Mouse (Mus musculus) brain, embryonic 14.5 days (tissue): ENCODE data around the gene Ak1. TPM values are rescaled to one million over a fixed set of nuclear protein-coding genes. Genes with fewer than 3 reads are reported as not detected.

Experiments
- DNase-seq: peaks from one replicate; pipeline ENCODE4 v3.0.0-alpha.2; 2011; ENCODE audit warnings: low read depth
- CTCF ChIP-seq: fragments of 200-500 bp; IDR thresholded peaks from 2 replicates; pipeline ENCODE4 v1.5.1; 2012; ENCODE audit warnings: inconsistent platforms, mild to moderate bottlenecking, moderate library complexity, borderline replicate concordance; ENCODE audit not compliant: insufficient read depth, insufficient read length; ENCODE audit errors: extremely low read depth
- POLR2A ChIP-seq: fragments of 200-500 bp; IDR thresholded peaks from 2 replicates; pipeline ENCODE4 v1.6.1; 2012; ENCODE audit warnings: mild to moderate bottlenecking, inconsistent platforms, borderline replicate concordance; ENCODE audit not compliant: poor library complexity, insufficient read depth, insufficient read length, severe bottlenecking; ENCODE audit errors: extremely low read depth
- polyA plus RNA-seq: library from polyadenylated mRNA; depleted of rRNA; stranded (reverse); fragments of >200 nt; gene quantifications from 2 replicates; pipeline ENCODE4 v1.2.3, GENCODE M21; 2012

The Ak1 gene
- polyA plus RNA-seq, 1 experiment, result 41.5 TPM

DNA sequence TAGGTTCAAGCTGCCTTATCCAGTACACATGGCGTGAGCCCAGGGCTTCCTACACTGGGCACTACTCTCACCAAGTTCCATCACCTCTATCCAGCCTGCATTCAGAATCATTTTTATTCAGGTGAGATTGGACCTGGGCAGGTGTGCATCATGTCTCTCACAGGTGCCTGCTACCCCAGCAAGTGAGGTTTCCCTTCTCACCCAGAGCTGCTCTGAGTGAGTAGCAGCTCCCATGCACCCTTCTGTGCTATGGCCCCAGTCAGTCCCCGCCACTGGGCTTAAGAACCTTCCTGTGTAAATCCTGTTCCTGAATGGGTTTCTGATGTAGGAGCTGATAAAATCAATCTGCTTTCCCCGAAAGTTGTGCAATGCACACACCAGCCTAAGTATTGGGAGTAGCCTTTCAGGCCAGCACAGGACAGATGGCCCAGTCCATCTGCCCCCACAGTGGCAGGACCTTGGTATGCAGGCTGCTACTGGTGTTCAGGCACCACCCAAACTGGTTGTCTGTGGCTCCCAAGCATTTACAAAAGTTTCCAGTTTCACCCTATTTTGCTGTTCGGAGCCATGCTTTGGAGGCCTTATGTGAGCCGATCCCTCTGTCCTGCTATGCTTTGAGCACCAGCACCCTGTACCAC lies 2.7 kb downstream of the Ak1 start:
- no peak for DNase-seq
- no peak for TF ChIP-seq CTCF
- no peak for TF ChIP-seq POLR2A

DNA sequence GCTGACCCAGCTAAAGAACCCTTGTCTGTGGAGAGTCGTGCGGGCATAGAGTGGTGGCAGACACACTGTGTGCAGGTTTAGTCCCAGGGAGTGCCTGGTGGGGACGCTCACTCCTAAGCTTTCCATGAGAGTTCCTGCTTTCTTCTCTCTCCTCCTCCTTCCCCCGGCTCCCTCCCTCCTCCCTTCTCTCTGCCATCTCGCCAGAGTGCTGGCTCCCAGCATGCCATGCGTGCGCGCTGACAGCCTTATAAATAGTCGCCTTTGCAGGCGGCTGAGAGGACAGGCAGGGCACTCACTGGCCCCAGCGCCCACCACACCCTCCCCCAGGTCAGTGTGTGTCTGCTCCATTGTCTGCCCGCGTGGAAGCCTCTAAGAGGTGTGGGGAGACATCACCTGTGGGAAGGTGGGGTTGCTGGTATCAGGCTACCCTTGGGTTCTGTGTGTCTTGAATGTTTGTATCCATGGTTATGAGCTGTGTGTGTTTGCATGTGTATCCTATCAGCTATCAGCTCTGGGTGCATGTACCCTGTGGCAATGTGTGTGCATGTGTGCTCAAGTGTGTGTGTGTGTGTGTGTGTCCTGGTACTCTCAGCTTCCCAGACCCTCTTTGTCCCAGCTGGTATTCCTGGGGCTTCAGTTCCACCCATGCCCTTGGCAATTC lies 3.8 kb downstream of the Ak1 start:
- peak; percentile 79; the same call in 1 of the 2 replicates for TF ChIP-seq POLR2A
- 0 out of 2 replicates have a peak, but pooled peaks have one; percentile 5 for TF ChIP-seq CTCF
- DNase-seq, result peak; percentile 93

DNA sequence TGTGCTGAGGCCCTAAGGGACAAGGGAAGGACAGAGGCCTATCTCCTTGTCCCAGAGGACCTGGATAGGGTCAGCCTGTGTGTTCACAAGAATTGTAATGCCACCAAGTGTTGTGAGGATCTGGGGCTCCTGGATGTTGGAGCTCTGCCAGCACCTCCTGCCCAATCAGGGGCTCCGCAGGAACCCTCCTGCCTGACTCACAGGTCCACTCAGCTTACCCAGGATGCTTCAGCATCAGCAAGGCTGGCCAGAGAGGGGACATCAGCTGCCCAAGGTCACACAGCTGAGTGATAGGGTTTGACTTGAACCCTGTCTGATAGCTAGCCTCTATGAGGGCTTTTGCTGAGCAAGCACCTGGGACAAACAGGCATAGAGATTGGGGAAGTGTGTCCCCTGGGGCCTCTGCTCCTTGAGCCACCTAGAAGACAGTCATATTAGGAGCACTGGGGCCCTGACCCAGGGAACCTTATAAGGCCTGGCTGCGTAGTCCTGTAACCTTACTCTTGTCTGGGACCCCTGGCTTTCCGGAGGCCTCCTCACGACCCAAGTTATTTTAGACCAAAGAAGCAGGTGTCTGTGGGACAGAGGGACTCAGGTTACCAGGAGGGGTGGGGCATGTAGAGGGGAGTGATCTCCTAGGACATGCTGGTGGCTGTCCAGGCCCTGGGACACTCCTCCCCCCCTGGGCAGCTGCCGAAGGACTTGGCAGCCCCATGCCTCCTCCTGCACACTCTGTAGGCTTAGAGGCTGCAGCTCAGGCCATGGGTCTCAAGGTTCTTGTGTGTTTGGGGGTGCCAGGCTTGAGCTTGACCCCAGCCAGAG lies 4.5 kb downstream of the Ak1 start:
- peak; percentile 64 for DNase-seq
- TF ChIP-seq CTCF (no peak), POLR2A (no peak)

DNA sequence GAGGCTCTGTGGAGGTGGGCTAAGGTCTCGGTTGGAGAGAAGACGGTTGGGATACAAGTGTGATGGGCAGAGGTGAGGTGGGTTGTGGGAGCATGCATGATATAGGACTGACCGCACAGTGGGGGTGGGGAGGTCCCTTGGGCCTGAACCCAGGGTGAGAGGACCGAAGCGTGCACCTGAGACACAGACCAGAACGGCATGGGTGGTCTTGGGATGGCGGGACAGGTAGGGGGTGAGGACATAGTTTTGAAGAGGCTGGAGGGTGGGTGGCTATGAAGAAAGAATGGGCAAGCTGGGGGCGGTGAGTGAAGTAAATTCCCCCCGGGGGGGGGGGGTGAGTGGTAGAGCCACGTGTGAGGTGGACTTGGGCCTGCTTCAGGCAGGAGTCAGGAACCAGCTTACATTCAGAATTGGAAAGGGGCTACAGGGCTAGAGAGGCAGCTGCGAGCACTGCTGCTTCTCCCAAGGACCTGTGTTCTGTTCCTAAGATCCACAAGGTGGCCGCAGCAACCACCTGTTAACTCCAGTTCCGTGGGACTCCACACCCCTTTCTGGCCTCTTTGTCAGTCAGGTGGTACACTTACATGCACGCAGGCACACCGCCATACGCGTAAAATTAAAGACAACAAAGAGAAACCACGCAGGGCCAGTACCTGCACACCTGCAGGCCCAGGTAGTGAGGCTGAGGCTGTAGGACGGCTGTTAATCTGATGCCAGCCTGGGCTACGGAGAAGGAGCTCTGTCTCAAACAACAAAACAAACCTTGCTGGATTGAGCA lies 5.9 kb downstream of the Ak1 start:
- TF ChIP-seq CTCF (no peak), POLR2A (no peak)
- no peak for DNase-seq

DNA sequence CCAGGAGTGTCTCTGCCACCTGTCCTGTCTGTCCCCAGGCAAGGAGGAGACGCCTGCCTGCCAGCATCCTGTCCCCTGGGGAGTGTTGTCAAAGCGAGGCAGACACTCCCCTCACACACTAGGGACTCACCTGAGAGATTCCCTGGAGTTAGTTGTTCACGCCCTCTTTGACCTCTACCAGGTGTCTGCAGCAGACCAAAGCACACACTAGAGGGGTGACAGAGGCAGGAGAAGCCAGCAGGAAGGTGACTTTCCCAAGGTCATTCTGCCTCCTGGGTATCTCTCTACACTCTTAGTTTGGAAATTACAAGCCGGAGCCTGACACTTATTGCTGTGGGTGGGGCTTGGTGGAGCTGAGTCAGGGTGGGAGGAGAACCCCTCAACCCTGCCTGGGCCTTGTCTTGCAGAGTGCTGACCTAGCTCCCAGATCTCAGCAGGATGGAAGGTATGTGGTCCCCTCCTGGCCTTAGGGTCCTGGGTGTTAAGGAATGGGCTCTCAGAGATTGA lies 6.5 kb downstream of the Ak1 start:
- no peak for DNase-seq
- TF ChIP-seq POLR2A (no peak), CTCF (no peak)

DNA sequence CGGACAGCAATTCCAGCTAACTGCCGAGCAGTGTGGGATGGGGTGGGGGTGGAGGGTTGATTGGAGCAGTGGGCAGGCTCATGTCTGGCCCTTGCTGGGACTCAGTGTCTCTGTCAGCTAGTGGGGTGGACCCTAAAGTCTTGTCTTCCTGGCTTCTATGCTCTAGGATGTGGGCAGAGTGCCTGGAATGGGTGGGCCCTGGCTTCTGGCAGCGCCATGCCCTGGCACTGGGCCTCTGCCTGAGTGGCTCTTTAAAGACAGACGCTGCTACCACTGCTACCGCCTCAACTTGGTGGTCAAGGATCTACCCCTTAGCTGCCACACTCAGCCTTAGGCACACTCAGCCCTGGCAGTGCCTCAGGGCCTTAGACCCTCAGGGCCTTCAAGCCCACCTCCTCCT lies 7.2 kb downstream of the Ak1 start:
- TF ChIP-seq POLR2A (no peak), CTCF (no peak)
- DNase-seq, result peak; percentile 76

DNA sequence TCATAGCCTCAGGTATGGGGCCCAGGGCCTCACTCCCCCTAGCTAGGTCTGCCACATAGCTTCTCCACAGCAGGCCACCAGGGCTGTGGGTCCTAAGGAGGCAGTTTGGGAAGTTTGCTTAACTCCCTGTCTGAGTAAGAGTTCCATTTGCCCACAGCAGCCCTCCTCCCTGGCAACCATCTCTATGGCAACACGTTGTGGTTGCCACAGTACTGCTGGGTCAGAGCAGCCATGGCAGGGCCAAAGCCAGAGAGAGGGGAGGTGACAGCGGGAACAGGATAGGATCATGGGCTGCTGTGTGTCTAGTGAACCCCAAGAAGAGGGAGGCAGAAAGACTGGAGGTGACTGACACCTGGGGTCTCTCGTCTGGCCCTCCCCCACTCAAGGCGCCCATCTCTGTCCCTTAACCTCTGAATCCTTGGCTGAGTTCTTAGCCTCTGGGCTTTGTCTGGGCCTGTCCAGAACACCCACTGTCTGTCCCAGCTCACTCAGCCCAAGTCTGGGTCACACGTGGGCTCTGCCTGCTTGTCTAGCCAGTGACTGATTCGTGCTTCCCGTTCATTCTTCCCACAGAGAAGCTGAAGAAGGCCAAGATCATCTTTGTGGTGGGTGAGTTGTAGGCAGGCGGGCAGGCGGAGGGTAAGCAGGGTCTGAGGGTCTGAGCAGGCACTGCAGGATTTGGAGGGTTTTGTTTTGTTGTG lies 7.9 kb downstream of the Ak1 start:
- DNase-seq, result peak; percentile 92
- TF ChIP-seq CTCF, result no peak
- no peak for TF ChIP-seq POLR2A

DNA sequence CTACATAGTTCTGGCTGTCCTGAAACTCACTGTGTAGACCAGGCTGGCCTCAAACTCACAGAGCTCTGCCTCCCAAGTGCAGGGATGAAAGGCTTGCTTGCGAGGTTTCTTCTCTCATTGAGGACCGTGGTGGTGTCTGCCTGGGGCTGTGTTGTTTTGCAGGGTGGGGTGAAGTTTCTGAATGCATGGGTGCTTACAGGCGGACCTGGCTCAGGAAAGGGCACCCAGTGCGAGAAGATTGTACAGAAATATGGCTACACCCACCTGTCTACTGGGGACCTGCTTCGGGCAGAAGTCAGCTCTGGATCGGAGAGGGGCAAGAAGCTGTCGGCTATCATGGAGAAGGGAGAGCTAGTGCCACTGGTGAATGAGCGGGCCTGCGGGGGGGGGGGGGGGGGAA lies 8.5 kb downstream of the Ak1 start:
- TF ChIP-seq POLR2A (no peak), CTCF (no peak)
- no peak for DNase-seq

DNA sequence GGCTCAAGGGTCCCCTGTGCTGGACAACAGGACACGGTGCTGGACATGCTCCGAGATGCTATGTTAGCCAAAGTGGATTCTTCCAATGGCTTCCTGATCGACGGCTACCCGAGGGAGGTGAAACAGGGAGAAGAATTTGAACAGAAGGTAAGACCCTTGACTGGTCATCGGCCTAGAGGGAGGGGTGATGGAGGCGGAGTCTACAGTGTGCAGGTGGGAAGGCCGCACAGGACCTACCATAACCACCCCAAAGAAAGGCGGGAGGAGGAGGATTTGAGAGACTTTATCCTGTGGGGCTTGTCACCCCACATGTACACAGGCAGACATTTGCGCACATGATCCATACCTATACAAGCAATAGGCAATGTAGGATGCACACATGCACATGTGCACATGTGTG lies 9.5 kb downstream of the Ak1 start:
- DNase-seq, result no peak
- TF ChIP-seq CTCF, result no peak
- TF ChIP-seq POLR2A, result no peak

DNA sequence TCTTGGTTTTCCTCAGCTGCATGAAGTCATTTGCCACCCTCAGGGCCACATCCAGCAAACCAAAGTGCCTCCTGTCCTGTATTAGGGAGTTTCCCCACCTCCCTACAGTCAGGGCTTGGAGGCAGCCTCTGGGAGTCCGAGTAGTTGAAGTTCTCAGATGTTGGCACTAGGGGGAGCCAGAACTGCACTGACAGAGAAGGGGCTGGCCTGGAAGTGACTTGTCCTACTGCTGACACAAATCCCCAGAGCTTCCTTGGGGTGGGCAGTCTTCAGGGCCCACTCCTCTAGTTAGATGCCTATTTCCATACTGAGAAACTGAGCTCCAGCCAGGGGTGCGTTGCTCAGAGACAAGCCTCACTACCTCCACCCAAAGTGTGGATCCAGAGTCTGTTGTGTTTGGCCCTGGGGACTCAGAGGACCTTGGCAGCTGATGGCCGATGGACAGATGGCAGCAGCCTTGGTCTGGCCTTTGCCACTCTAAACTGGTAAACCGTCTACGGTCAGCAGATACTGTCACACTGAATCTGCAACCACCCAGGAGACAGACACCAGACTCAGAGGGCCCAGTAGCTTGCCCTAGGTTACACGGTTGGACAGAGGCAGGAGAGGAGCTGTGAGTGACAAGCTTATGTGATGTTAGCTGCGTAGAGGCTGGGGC lies 10.3 kb downstream of the Ak1 start:
- peak; percentile 83 for DNase-seq
- TF ChIP-seq CTCF (peak; percentile 90), POLR2A (no peak)
